Mouse (Mus musculus): ENCODE results near the gene Mpeg1.

DNA sequence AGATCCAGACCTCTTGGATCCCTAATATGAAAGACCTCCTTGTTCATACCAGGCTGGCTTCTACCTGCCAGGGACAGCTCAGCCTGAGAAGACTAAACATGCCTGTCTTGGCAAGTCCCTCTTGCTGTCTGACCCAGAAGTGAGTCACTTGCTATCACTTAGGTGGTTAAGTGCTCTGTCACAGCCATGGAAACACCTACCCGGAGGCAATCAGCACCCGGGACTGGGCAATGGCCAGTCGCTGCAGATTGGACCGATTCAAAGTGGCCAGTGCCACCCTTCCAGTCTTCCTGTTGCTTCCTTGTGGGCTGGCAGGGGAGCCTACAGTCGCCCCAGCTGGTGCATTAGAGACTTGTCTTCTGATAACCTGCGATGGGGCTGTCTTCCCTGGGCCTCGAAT, 31.1 kb downstream of the Mpeg1 start:
- TF ChIP-seq POLR2A (IDR thresholded peaks at IDR 0.05; ENCODE audit: insufficient read depth, low read depth, low read length) (no peak), CTCF (IDR thresholded peaks at IDR 0.05; ENCODE audit: insufficient read depth, low read depth, low read length) (no peak)

All from olfactory bulb, adult 2 months (tissue).